Mouse (Mus musculus) embryonic facial prominence, embryonic 11.5 days (tissue): Measurements from ENCODE around the gene Trpm8. TPM values are rescaled to one million over a fixed set of nuclear protein-coding genes. Genes with fewer than 3 reads are reported as not detected.

ENCODE experiments used
- ATAC-seq: fragments of 200-750 bp; cut with Nextera tagmentation; replicated peaks from 2 replicates; pipeline ENCODE4 v1.8.0; 2017; ENCODE audit warnings: low read depth; ENCODE audit not compliant: insufficient number of reproducible peaks, low FRiP score, low TSS enrichment
- DNase-seq: peaks from one replicate; pipeline ENCODE4 v3.0.0-alpha.2; 2015; ENCODE audit warnings: low spot score
- H3K27ac ChIP-seq: fragments of 300-500 bp; sonication (generic); replicated peaks from 2 replicates; pipeline ENCODE4 v1.5.1; 2014; ENCODE audit warnings: mild to moderate bottlenecking, low read depth, low read length, control low read depth
- H3K27me3 ChIP-seq: fragments of 300-500 bp; sonication (generic); 2 replicates; pipeline ENCODE4 v1.6.1; 2014; ENCODE audit warnings: mild to moderate bottlenecking, low read length, moderate library complexity, mixed read lengths; ENCODE audit not compliant: control insufficient read depth, insufficient read depth
- H3K36me3 ChIP-seq: fragments of 300-500 bp; sonication (generic); replicated peaks from 2 replicates; pipeline ENCODE4 v1.6.1; 2014; ENCODE audit warnings: low read depth, mild to moderate bottlenecking, low read length, moderate library complexity, mixed read lengths; ENCODE audit not compliant: control insufficient read depth, insufficient read depth
- H3K4me1 ChIP-seq: fragments of 300-500 bp; sonication (generic); 2 replicates; pipeline ENCODE4 v1.6.1; 2014; ENCODE audit warnings: low read length, mixed read lengths; ENCODE audit not compliant: control insufficient read depth, insufficient read depth
- H3K4me2 ChIP-seq: fragments of 300-500 bp; sonication (generic); 2 replicates; pipeline ENCODE4 v1.6.1; 2014; ENCODE audit warnings: low read depth, mild to moderate bottlenecking, control low read depth, low read length, moderate library complexity
- H3K4me3 ChIP-seq: fragments of 300-500 bp; sonication (generic); 2 replicates; pipeline ENCODE4 v1.5.1; 2014; ENCODE audit warnings: low read depth, low read length, control low read depth
- H3K9ac ChIP-seq: fragments of 300-500 bp; sonication (generic); replicated peaks from 2 replicates; pipeline ENCODE4 v1.6.1; 2014; ENCODE audit warnings: mild to moderate bottlenecking, control low read depth, low read length
- H3K9me3 ChIP-seq: fragments of 300-500 bp; sonication (generic); replicated peaks from 2 replicates; pipeline ENCODE4 v1.6.1; 2016; ENCODE audit warnings: mild to moderate bottlenecking, low read length, inconsistent platforms, mixed read lengths; ENCODE audit not compliant: control insufficient read depth
- WGBS: fragments of 180-500 bp; shearing (Covaris S2); extraction: QIAGEN DNeasy Blood & Tissue Kit; methylation state at CpG from one replicate; pipeline ENCODE4 v1.1.7; 2014; 5-methylcytosine and 5-hydroxymethylcytosine counted together
- polyA plus RNA-seq: library from polyadenylated mRNA; unstranded; fragments of >200 nt; fragmentation: Nextera tagmentation; extraction: Ambion mirVana; gene quantifications from 2 replicates; pipeline ENCODE4 v1.2.1, GENCODE M21; 2014

Gene Trpm8
- polyA plus RNA-seq, 1 experiment from 2014 or later: not detected

GRCm38 (mm10) chr1:88232664-88233380 lies 44.6 kb upstream of the Trpm8 start:
- 56% methylated on average over 3 of the region's 3 CpGs for WGBS
- no peaks in the 10 kb centered on the region for H3K4me1 ChIP-seq
- H3K4me2 ChIP-seq: no peak overlapping the region
- DNase-seq (no peak), ATAC-seq (no peak)
- H3K4me3 ChIP-seq: no peak overlapping the region
- no peaks in the 10 kb centered on the region for H3K27me3 ChIP-seq
- no peak overlapping the region for H3K9ac ChIP-seq
- H3K36me3 ChIP-seq: no peaks in the 10 kb centered on the region
- peaks cover 91% of the 10 kb centered on the region for H3K9me3 ChIP-seq
- H3K27ac ChIP-seq: no peak overlapping the region

GRCm38 (mm10) chr1:88233421-88234247 lies 43.8 kb upstream of the Trpm8 start:
- DNase-seq: no peak
- 70% methylated on average over 14 of the region's 14 CpGs for WGBS
- H3K9me3 ChIP-seq: peaks cover 91% of the 10 kb centered on the region
- H3K9ac ChIP-seq: no peak overlapping the region
- no peak overlapping the region for H3K27ac ChIP-seq
- H3K4me1 ChIP-seq: no peaks in the 10 kb centered on the region
- H3K36me3 ChIP-seq: no peaks in the 10 kb centered on the region
- no peak; the same call in 1 of the 2 replicates for ATAC-seq
- H3K4me3 ChIP-seq: no peak overlapping the region
- no peak overlapping the region for H3K4me2 ChIP-seq
- no peaks in the 10 kb centered on the region for H3K27me3 ChIP-seq

GRCm38 (mm10) chr1:88234248-88234610 lies 43.2 kb upstream of the Trpm8 start:
- no peak for ATAC-seq

GRCm38 (mm10) chr1:88234646-88235045 lies 42.8 kb upstream of the Trpm8 start:
- Histone ChIP-seq H3K36me3 (no peaks in the 10 kb centered on the region), H3K4me3 (no peak overlapping the region), H3K27me3 (no peaks in the 10 kb centered on the region), H3K4me1 (no peaks in the 10 kb centered on the region), H3K4me2 (no peak overlapping the region), H3K27ac (no peak overlapping the region), H3K9me3 (peaks cover 95% of the 10 kb centered on the region), H3K9ac (no peak overlapping the region)
- ATAC-seq: no peak
- DNase-seq: no peak
- WGBS: 46% methylated on average over 5 of the region's 5 CpGs

More at GRCm38 (mm10) chr1:88234248-88234610, 43.2 kb upstream of the Trpm8 start:
- no peak for DNase-seq
- H3K4me2 ChIP-seq: no peak overlapping the region
- H3K27me3 ChIP-seq: no peaks in the 10 kb centered on the region
- no peak overlapping the region for H3K27ac ChIP-seq
- H3K9ac ChIP-seq: no peak overlapping the region
- H3K4me3 ChIP-seq: no peak overlapping the region
- H3K36me3 ChIP-seq: no peaks in the 10 kb centered on the region
- no peaks in the 10 kb centered on the region for H3K4me1 ChIP-seq
- WGBS: 70% methylated on average over 4 of the region's 4 CpGs
- H3K9me3 ChIP-seq: peaks cover 94% of the 10 kb centered on the region

- ATAC-seq (0 out of 2 replicates have a peak, but pooled peaks have one; percentile 5), DNase-seq (no peak)
- H3K4me3 ChIP-seq: no peak overlapping the region
- H3K36me3 ChIP-seq: no peaks in the 10 kb centered on the region
- no peak overlapping the region for H3K9ac ChIP-seq
- no peaks in the 10 kb centered on the region for H3K27me3 ChIP-seq
- 63% methylated on average over 11 of the region's 11 CpGs for WGBS
- H3K4me1 ChIP-seq: no peaks in the 10 kb centered on the region
- H3K4me2 ChIP-seq: no peak overlapping the region
- no peak overlapping the region for H3K27ac ChIP-seq
- H3K9me3 ChIP-seq: peaks cover 94% of the 10 kb centered on the region
These were observed 42.2 kb upstream of the Trpm8 start for GRCm38 (mm10) chr1:88235046-88235893.

GRCm38 (mm10) chr1:88235894-88236415 lies 41.5 kb upstream of the Trpm8 start:
- DNase-seq (no peak), ATAC-seq (no peak)
- no peak overlapping the region for H3K27ac ChIP-seq
- H3K9ac ChIP-seq: no peak overlapping the region
- no peak overlapping the region for H3K4me3 ChIP-seq
- no peak overlapping the region for H3K4me2 ChIP-seq
- H3K27me3 ChIP-seq: no peaks in the 10 kb centered on the region
- no peaks in the 10 kb centered on the region for H3K4me1 ChIP-seq
- WGBS: 63% methylated on average over 4 of the region's 4 CpGs
- no peaks in the 10 kb centered on the region for H3K36me3 ChIP-seq
- H3K9me3 ChIP-seq: peaks cover 94% of the 10 kb centered on the region

GRCm38 (mm10) chr1:88237311-88237710 lies 40.1 kb upstream of the Trpm8 start:
- no peak for ATAC-seq
- WGBS: 81% methylated on average over 5 of the region's 5 CpGs

More at GRCm38 (mm10) chr1:88237311-88237710, 40.1 kb upstream of the Trpm8 start:
- no peak overlapping the region for H3K9ac ChIP-seq
- no peak overlapping the region for H3K4me3 ChIP-seq
- H3K27ac ChIP-seq: no peak overlapping the region
- DNase-seq: no peak
- no peaks in the 10 kb centered on the region for H3K36me3 ChIP-seq
- H3K4me1 ChIP-seq: no peaks in the 10 kb centered on the region
- H3K27me3 ChIP-seq: no peaks in the 10 kb centered on the region
- H3K4me2 ChIP-seq: no peak overlapping the region
- peaks cover 89% of the 10 kb centered on the region for H3K9me3 ChIP-seq
